Mouse (Mus musculus): ENCODE results near the gene Rnf186. TPM values are rescaled to one million over a fixed set of nuclear protein-coding genes. Genes with fewer than 3 reads are reported as not detected.

Rnf186 gene
- polyA plus RNA-seq, 1 experiment from 2014 or later: not detected

DNA sequence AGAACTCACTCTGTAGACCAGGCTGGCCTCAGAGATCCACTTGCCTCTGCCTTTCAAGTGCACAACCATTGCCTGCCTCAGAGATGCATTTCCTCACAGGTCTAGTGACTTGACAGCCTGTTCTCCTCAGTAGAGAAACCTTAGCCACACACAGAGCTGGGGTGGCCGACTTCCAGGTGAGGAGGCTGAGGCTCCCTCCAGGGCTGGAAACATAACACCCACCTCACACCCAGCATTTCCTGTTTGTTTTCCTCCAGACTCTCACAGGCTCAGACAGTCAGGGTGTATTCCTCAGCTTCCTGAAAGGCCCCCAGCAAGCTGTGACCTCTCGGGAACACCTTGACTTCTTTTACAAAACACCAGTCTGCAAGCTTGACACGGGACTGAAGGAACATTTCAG lies 8.3 kb downstream of the Rnf186 start:
- ATAC-seq: no peak
- H3K36me3 ChIP-seq (ENCODE audit: control insufficient read depth, insufficient read depth, low read length): no peaks in the 10 kb centered on the region
- H3K9ac ChIP-seq (ENCODE audit: low read depth, low read length): no peak overlapping the region
- no peaks in the 10 kb centered on the region for H3K9me3 ChIP-seq (replicated peaks; ENCODE audit: control insufficient read depth, low read length, poor library complexity, severe bottlenecking)
- no peak overlapping the region for H3K4me3 ChIP-seq (ENCODE audit: low read depth, low read length)
- peaks cover 6% of the 10 kb centered on the region; the same call in 1 of the 2 replicates for H3K4me1 ChIP-seq (ENCODE audit: control insufficient read depth, insufficient read depth, low read length)
- no peak overlapping the region for H3K27ac ChIP-seq (ENCODE audit: low read length)
- H3K4me2 ChIP-seq (ENCODE audit: low read length): no peak overlapping the region
- no peaks in the 10 kb centered on the region for H3K27me3 ChIP-seq (ENCODE audit: control insufficient read depth, insufficient read depth, low read depth, low read length)
- WGBS: 85% methylated on average over 3 of the region's 3 CpGs

DNA sequence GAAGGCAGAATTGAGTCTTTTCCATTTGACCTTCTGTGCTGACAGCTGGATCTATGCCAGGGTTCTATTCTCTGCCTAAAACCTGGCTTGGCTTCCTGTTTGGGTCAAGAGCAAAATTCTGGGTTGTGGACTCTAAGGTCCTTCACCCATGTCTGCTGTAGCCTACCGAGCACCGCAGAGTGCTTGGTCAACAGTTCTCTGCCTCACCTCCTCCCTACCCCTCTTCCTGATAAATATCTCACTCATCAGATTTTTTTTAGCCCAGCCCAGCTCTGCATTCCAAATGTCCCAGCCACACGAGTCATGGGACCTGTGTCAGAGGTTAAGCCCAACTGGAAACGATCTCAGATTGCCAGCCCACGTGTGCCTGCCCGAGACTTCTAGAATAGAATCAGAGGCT lies 9.1 kb downstream of the Rnf186 start:
- peaks cover 6% of the 10 kb centered on the region; the same call in 1 of the 2 replicates for H3K4me1 ChIP-seq (ENCODE audit: control insufficient read depth, insufficient read depth, low read length)
- no peak for ATAC-seq
- H3K27ac ChIP-seq (ENCODE audit: low read length): no peak overlapping the region
- 83% methylated on average over 6 of the region's 6 CpGs for WGBS
- H3K9me3 ChIP-seq (replicated peaks; ENCODE audit: control insufficient read depth, low read length, poor library complexity, severe bottlenecking): no peaks in the 10 kb centered on the region
- no peak overlapping the region for H3K4me2 ChIP-seq (ENCODE audit: low read length)
- no peak overlapping the region for H3K4me3 ChIP-seq (ENCODE audit: low read depth, low read length)
- no peaks in the 10 kb centered on the region for H3K36me3 ChIP-seq (ENCODE audit: control insufficient read depth, insufficient read depth, low read length)
- no peaks in the 10 kb centered on the region for H3K27me3 ChIP-seq (ENCODE audit: control insufficient read depth, insufficient read depth, low read depth, low read length)
- no peak overlapping the region for H3K9ac ChIP-seq (ENCODE audit: low read depth, low read length)

DNA sequence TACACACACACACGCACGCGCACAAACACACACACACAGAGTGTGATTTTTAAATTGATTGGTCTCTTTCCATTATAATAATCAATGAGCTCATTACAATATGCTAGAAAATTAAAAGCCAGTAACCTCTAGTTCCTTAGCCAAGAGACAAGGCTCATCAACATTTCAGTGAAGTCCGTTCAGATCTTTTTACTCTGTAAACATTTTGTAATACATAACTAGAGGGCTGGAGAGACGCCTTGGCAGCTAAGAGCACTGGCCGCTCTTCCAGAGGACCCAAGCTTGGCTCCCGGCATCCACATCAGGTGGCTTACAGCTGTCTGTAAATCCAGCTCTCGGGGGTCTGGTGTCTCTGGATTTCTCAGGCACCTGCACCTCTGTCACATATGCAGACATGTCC lies 13.1 kb downstream of the Rnf186 start:
- no peak overlapping the region for H3K9ac ChIP-seq (ENCODE audit: low read depth, low read length)
- no peaks in the 10 kb centered on the region for H3K4me1 ChIP-seq (ENCODE audit: control insufficient read depth, insufficient read depth, low read length)
- H3K9me3 ChIP-seq (replicated peaks; ENCODE audit: control insufficient read depth, low read length, poor library complexity, severe bottlenecking): no peaks in the 10 kb centered on the region
- no peaks in the 10 kb centered on the region for H3K27me3 ChIP-seq (ENCODE audit: control insufficient read depth, insufficient read depth, low read depth, low read length)
- no peak overlapping the region for H3K27ac ChIP-seq (ENCODE audit: low read length)
- no peak for ATAC-seq
- H3K4me2 ChIP-seq (ENCODE audit: low read length): no peak overlapping the region
- H3K36me3 ChIP-seq (ENCODE audit: control insufficient read depth, insufficient read depth, low read length): no peaks in the 10 kb centered on the region
- WGBS: 90% methylated on average over 8 of the region's 8 CpGs
- no peak overlapping the region for H3K4me3 ChIP-seq (ENCODE audit: low read depth, low read length)

DNA sequence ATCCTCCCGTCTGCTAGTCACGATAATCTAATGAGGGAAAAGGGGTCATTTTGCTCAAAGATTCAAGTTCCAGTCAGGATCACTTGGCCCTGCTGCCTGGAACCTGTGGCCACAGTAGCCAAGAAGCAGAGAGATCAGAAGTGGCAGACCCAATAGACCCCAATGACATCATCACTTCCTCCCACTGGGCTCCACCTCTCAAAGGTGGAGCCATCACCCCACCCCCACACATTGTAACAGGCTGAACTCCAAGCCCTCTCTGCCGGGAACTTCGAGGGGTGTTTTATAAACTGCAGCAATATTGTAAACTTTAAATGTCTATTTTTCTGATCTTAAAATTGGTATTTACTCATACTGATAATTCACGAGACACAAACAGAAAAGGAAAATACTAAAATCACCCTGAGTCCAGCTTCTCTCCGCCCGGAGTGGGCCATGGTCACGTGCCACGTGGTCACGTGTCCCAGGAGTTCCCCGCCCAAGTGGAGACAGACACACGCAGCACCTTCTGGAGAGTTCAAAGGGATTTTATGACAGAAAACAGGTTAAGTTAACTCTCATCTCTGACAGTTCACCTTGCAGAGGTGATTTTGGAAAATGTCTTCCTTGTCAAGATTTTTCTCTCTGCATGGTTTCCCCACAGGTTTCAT lies 14.0 kb downstream of the Rnf186 start:
- no peak for ATAC-seq
- 25% methylated on average over 12 of the region's 12 CpGs for WGBS
- H3K4me2 ChIP-seq (ENCODE audit: low read length): no peak overlapping the region; the same call in 1 of the 2 replicates

DNA sequence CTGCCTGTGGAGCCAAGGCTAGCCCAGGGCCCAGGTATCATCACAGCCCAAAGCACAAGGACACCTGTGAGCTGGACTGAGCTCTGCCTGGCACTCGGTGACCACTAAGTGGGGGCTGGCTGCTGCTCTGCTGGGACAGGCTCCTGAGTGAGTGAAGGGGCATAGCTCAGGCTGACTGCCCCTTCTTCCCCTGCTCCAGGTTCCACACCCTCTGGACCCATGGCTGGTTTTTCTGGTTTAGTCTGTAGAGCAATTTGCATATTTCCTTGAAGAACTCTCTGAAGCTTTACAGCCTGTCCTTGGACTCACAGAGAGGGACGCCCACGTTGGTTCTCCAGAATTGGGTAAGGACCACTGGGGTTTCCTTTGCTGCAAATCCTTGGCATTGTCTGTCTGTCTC lies 16.5 kb downstream of the Rnf186 start:
- Histone ChIP-seq H3K27ac (ENCODE audit: low read length) (no peak overlapping the region), H3K27me3 (ENCODE audit: control insufficient read depth, insufficient read depth, low read depth, low read length) (no peaks in the 10 kb centered on the region), H3K4me2 (ENCODE audit: low read length) (no peak overlapping the region), H3K9ac (ENCODE audit: low read depth, low read length) (no peak overlapping the region), H3K9me3 (replicated peaks; ENCODE audit: control insufficient read depth, low read length, poor library complexity, severe bottlenecking) (no peaks in the 10 kb centered on the region), H3K4me1 (ENCODE audit: control insufficient read depth, insufficient read depth, low read length) (no peaks in the 10 kb centered on the region), H3K36me3 (ENCODE audit: control insufficient read depth, insufficient read depth, low read length) (no peaks in the 10 kb centered on the region), H3K4me3 (ENCODE audit: low read depth, low read length) (no peak overlapping the region)
- WGBS: 72% methylated on average over 3 of the region's 3 CpGs
- ATAC-seq: no peak

More for the DNA sequence above, 14.0 kb downstream of the Rnf186 start:
- no peaks in the 10 kb centered on the region for H3K36me3 ChIP-seq (ENCODE audit: control insufficient read depth, insufficient read depth, low read length)
- H3K9me3 ChIP-seq (replicated peaks; ENCODE audit: control insufficient read depth, low read length, poor library complexity, severe bottlenecking): no peaks in the 10 kb centered on the region
- H3K27me3 ChIP-seq (ENCODE audit: control insufficient read depth, insufficient read depth, low read depth, low read length): no peaks in the 10 kb centered on the region
- no peak overlapping the region for H3K9ac ChIP-seq (ENCODE audit: low read depth, low read length)
- no peak overlapping the region for H3K4me3 ChIP-seq (ENCODE audit: low read depth, low read length)
- H3K27ac ChIP-seq (ENCODE audit: low read length): no peak overlapping the region
- no peaks in the 10 kb centered on the region for H3K4me1 ChIP-seq (ENCODE audit: control insufficient read depth, insufficient read depth, low read length)

DNA sequence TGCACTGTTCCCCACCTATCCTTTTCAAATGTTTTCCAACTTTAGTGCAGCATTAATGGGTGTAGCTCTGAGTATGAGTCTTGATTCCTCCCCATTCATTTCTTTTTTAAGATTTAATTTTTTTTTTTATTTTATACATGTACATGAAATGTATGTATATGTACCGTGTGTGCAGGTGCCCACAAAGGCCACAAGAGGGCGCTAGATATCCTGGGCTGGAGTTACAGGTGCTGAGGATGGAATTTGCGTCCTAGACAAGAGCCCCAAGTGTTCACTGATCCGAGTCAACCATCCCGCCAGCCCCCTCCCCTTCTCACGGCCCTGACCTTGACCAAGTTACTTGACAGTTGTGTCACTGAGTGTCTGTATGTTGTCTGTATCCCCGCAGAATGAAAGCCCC lies 17.8 kb downstream of the Rnf186 start:
- Histone ChIP-seq H3K9ac (ENCODE audit: low read depth, low read length) (no peak overlapping the region), H3K4me3 (ENCODE audit: low read depth, low read length) (no peak overlapping the region), H3K4me2 (ENCODE audit: low read length) (no peak overlapping the region), H3K4me1 (ENCODE audit: control insufficient read depth, insufficient read depth, low read length) (no peaks in the 10 kb centered on the region), H3K27me3 (ENCODE audit: control insufficient read depth, insufficient read depth, low read depth, low read length) (no peaks in the 10 kb centered on the region), H3K27ac (ENCODE audit: low read length) (no peak overlapping the region), H3K36me3 (ENCODE audit: control insufficient read depth, insufficient read depth, low read length) (no peaks in the 10 kb centered on the region), H3K9me3 (replicated peaks; ENCODE audit: control insufficient read depth, low read length, poor library complexity, severe bottlenecking) (no peaks in the 10 kb centered on the region)
- ATAC-seq: no peak
- WGBS: 76% methylated on average over 7 of the region's 7 CpGs

DNA sequence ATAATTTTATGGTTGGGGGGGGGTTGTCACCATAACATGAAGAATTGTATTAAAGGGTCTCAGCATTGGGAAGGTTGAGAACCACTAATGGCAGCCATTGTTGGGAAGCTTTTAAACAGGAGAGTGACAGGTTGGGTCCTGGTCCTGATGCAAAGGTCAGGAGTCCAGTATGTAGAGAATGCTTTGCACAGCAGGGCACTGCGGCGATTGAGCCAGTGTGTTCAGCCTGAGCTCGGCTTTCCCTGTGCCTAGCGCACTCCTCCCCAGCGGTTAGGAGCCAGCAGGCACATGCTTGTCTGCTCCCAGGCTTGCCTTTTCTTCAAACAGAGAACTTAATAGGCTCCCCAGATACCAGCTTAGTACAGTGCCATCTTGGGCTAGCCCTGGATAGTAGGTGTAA lies 19.4 kb downstream of the Rnf186 start:
- no peak overlapping the region for H3K4me3 ChIP-seq (ENCODE audit: low read depth, low read length)
- H3K4me2 ChIP-seq (ENCODE audit: low read length): no peak overlapping the region
- no peak overlapping the region for H3K27ac ChIP-seq (ENCODE audit: low read length)
- no peaks in the 10 kb centered on the region for H3K27me3 ChIP-seq (ENCODE audit: control insufficient read depth, insufficient read depth, low read depth, low read length)
- no peaks in the 10 kb centered on the region for H3K4me1 ChIP-seq (ENCODE audit: control insufficient read depth, insufficient read depth, low read length)
- no peaks in the 10 kb centered on the region for H3K9me3 ChIP-seq (replicated peaks; ENCODE audit: control insufficient read depth, low read length, poor library complexity, severe bottlenecking)
- no peaks in the 10 kb centered on the region for H3K36me3 ChIP-seq (ENCODE audit: control insufficient read depth, insufficient read depth, low read length)
- 17% methylated on average over 5 of the region's 5 CpGs for WGBS
- H3K9ac ChIP-seq (ENCODE audit: low read depth, low read length): no peak overlapping the region
- no peak for ATAC-seq

DNA sequence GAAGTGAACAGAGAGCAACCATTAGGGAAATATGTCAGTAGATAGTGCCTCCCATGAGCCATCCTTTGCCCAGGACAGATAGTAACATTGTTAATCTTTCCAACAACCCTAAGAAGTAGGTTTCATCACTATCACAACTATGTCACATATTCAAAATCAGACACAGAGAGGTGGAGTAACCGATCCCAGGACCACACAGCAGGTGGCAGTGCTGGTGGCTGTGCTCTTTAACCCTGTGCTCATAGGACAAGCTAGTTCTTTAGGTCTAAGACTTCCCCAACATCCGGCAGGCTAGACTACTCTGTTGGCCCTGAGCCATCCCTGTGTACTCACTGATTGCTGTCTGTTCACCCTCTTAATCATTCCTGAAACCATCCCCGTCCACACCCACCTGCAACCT lies 27.5 kb downstream of the Rnf186 start:
- WGBS: 81% methylated on average over 3 of the region's 3 CpGs
- Histone ChIP-seq H3K4me1 (ENCODE audit: control insufficient read depth, insufficient read depth, low read length) (no peaks in the 10 kb centered on the region), H3K27ac (ENCODE audit: low read length) (no peak overlapping the region), H3K4me3 (ENCODE audit: low read depth, low read length) (no peak overlapping the region), H3K9me3 (replicated peaks; ENCODE audit: control insufficient read depth, low read length, poor library complexity, severe bottlenecking) (no peaks in the 10 kb centered on the region), H3K27me3 (ENCODE audit: control insufficient read depth, insufficient read depth, low read depth, low read length) (no peaks in the 10 kb centered on the region), H3K36me3 (ENCODE audit: control insufficient read depth, insufficient read depth, low read length) (no peaks in the 10 kb centered on the region), H3K9ac (ENCODE audit: low read depth, low read length) (no peak overlapping the region), H3K4me2 (ENCODE audit: low read length) (no peak overlapping the region)
- no peak for ATAC-seq

DNA sequence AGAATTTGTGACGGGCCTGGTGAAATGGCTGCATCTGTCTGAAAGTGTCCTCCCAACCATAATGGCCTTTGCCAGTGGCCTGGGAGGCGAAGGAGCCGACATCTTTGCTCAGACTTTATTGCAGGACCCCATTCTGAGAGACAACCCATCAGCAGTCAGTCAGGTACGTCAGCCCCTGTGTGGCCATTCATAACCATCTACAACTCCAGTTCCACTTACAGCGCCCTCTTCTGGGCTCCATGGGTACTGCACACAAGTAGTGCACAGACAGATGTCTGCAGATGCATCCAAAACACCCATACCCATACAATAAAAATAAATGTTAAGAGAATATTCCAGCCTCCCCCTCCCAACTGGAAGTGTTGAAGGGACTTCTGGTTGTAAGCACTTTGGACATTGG lies 29.5 kb downstream of the Rnf186 start:
- H3K4me1 ChIP-seq (ENCODE audit: control insufficient read depth, insufficient read depth, low read length): no peaks in the 10 kb centered on the region
- no peak overlapping the region for H3K9ac ChIP-seq (ENCODE audit: low read depth, low read length)
- H3K27ac ChIP-seq (ENCODE audit: low read length): no peak overlapping the region
- no peaks in the 10 kb centered on the region for H3K9me3 ChIP-seq (replicated peaks; ENCODE audit: control insufficient read depth, low read length, poor library complexity, severe bottlenecking)
- H3K36me3 ChIP-seq (ENCODE audit: control insufficient read depth, insufficient read depth, low read length): no peaks in the 10 kb centered on the region
- H3K4me3 ChIP-seq (ENCODE audit: low read depth, low read length): no peak overlapping the region
- ATAC-seq: no peak
- WGBS: 82% methylated on average over 5 of the region's 5 CpGs
- H3K27me3 ChIP-seq (ENCODE audit: control insufficient read depth, insufficient read depth, low read depth, low read length): no peaks in the 10 kb centered on the region
- H3K4me2 ChIP-seq (ENCODE audit: low read length): no peak overlapping the region

Data from midbrain, embryonic 16.5 days (tissue).